Mouse (Mus musculus) forebrain, postnatal 0 days (tissue): ENCODE data around the gene Ssr1. TPM values are rescaled to one million over a fixed set of nuclear protein-coding genes. Genes with fewer than 3 reads are reported as not detected.
A peak's percentile ranks its signal among the peaks of the same experiment; 100 is the strongest.

Experiments used
- ATAC-seq: fragments of 200-750 bp; cut with Nextera tagmentation; 2 replicates; pipeline ENCODE4 v1.8.0; 2017; ENCODE audit warnings: mild to moderate bottlenecking, moderate library complexity
- DNase-seq: peaks from one replicate; pipeline ENCODE4 v3.0.0-alpha.2; 2015
- H3K27ac ChIP-seq: fragments of 300-500 bp; sonication (generic); 2 replicates; pipeline ENCODE4 v1.5.1; 2014; ENCODE audit warnings: low read depth, mild to moderate bottlenecking, antibody characterized with exemption, low read length, moderate library complexity, mixed read lengths
- H3K27me3 ChIP-seq: fragments of 300-500 bp; sonication (generic); 2 replicates; pipeline ENCODE4 v1.6.1; 2014; ENCODE audit warnings: mild to moderate bottlenecking, low read length, mixed read lengths; ENCODE audit not compliant: insufficient read depth
- H3K36me3 ChIP-seq: fragments of 300-500 bp; sonication (generic); 2 replicates; pipeline ENCODE4 v1.6.1; 2014; ENCODE audit warnings: mild to moderate bottlenecking, moderate library complexity; ENCODE audit not compliant: insufficient read depth
- H3K4me1 ChIP-seq: fragments of 300-500 bp; sonication (generic); 2 replicates; pipeline ENCODE4 v1.6.1; 2014; ENCODE audit warnings: antibody characterized with exemption; ENCODE audit not compliant: insufficient read depth
- H3K4me2 ChIP-seq: fragments of 300-500 bp; sonication (generic); 2 replicates; pipeline ENCODE4 v1.6.1; 2014; ENCODE audit warnings: low read depth, mild to moderate bottlenecking, moderate library complexity
- H3K4me3 ChIP-seq: fragments of 300-500 bp; sonication (generic); 2 replicates; pipeline ENCODE4 v1.5.1; 2014; ENCODE audit warnings: low read depth, low read length, mixed read lengths
- H3K9ac ChIP-seq: fragments of 300-500 bp; sonication (generic); 2 replicates; pipeline ENCODE4 v1.6.1; 2014; ENCODE audit warnings: mild to moderate bottlenecking
- H3K9me3 ChIP-seq: fragments of 300-500 bp; sonication (generic); 2 replicates; pipeline ENCODE4 v1.6.1; 2016; ENCODE audit warnings: low read length
- CTCF ChIP-seq: sonication (generic); IDR thresholded peaks from 2 replicates; pipeline ENCODE4 v1.5.1; 2016; ENCODE audit warnings: antibody characterized with exemption, control low read depth, low read depth
- WGBS: fragments of 180-500 bp; shearing (Covaris S2); extraction: QIAGEN DNeasy Blood & Tissue Kit; methylation state at CpG from one replicate; pipeline ENCODE4 v1.1.7; 2014; 5-methylcytosine and 5-hydroxymethylcytosine counted together
- polyA plus RNA-seq: library from polyadenylated mRNA; unstranded; fragments of >200 nt; fragmentation: Nextera tagmentation; extraction: Ambion mirVana; gene quantifications from 2 replicates; pipeline ENCODE4 v1.2.1, GENCODE M21; 2015
- total RNA-seq: library from RNA; depleted of rRNA; stranded (reverse); fragments of >200 nt; gene quantifications from 2 replicates; pipeline ENCODE4 v1.2.3, GENCODE M21; 2014

The Ssr1 gene
- total and polyA plus RNA-seq, 2 experiments from 2014 or later = 48.8 to 75.6 TPM

DNA sequence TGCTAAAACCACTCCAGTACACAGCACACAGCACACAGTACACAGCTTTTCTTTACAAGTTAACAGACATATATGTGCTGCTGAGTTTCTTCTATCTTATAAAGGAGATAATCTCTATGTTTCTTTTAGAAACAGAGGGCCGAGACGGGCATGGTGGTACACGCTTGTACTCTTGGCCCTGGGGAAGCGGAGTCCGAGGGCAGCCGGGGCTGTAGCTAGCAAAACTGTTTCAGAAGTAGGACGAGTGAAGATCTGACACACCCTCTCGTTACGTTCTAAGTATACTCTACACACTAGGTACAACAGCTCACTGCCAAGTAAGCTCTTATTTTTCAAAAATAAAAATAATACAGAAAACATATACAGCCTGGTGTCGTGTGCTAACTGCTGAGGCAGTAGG is 13.7 kb downstream of the Ssr1 start:
- DNase-seq (no peak), ATAC-seq (no peak)
- 92% methylated on average over 10 of the region's 10 CpGs for WGBS
- no peaks in the 10 kb centered on the region for H3K9me3 ChIP-seq
- H3K4me2 ChIP-seq = no peak overlapping the region
- no peak overlapping the region for H3K9ac ChIP-seq
- H3K27me3 ChIP-seq = no peaks in the 10 kb centered on the region
- no peak for TF ChIP-seq CTCF
- H3K4me3 ChIP-seq = no peak overlapping the region
- no peak overlapping the region for H3K27ac ChIP-seq
- H3K36me3 ChIP-seq = peaks cover 63% of the 10 kb centered on the region
- no peaks in the 10 kb centered on the region for H3K4me1 ChIP-seq

GRCm38 (mm10) chr13:37979506-37979905 is 14.5 kb downstream of the Ssr1 start:
- no peaks in the 10 kb centered on the region for H3K9me3 ChIP-seq
- WGBS = 96% methylated on average over 12 of the region's 12 CpGs
- peaks cover 57% of the 10 kb centered on the region for H3K36me3 ChIP-seq
- TF ChIP-seq CTCF = no peak
- no peak for DNase-seq
- no peak overlapping the region for H3K27ac ChIP-seq
- H3K4me3 ChIP-seq = no peak overlapping the region
- H3K27me3 ChIP-seq = no peaks in the 10 kb centered on the region
- H3K4me1 ChIP-seq = no peaks in the 10 kb centered on the region
- H3K9ac ChIP-seq = no peak overlapping the region
- no peak overlapping the region for H3K4me2 ChIP-seq
- ATAC-seq = no peak

DNA sequence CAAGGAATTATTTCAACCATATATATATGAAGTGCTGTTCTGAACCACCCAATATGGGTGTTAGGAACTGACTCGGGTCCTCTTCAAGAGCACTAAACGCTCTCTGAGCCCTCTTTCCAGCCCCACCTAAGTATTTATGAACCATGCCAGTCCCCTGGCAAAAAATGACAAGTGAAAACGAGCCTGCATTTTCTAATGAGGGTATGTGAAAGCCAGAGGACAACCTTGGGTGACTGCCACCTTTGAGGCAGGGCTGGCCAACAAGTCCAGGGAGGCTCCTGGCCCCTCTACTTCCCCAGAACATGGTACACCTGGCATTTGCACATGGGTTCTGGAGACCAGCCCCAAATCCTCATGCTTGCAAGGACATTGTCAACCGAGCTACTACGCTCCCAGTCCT is 19.3 kb downstream of the Ssr1 start:
- Histone ChIP-seq H3K9me3 (no peaks in the 10 kb centered on the region), H3K4me3 (no peak overlapping the region), H3K4me2 (no peak overlapping the region), H3K9ac (no peak overlapping the region), H3K27ac (no peak overlapping the region), H3K4me1 (no peaks in the 10 kb centered on the region; the same call in 1 of the 2 replicates), H3K36me3 (peaks cover 23% of the 10 kb centered on the region), H3K27me3 (no peaks in the 10 kb centered on the region)
- ATAC-seq (no peak), DNase-seq (no peak)
- TF ChIP-seq CTCF = no peak
- WGBS = 74% methylated on average over 5 of the region's 5 CpGs

GRCm38 (mm10) chr13:37974036-37974435 is 20.0 kb downstream of the Ssr1 start:
- Histone ChIP-seq H3K4me3 (no peak overlapping the region), H3K4me2 (no peak overlapping the region), H3K27me3 (no peaks in the 10 kb centered on the region), H3K36me3 (peaks cover 18% of the 10 kb centered on the region), H3K9me3 (no peaks in the 10 kb centered on the region), H3K4me1 (peaks cover 2% of the 10 kb centered on the region; the same call in 1 of the 2 replicates), H3K9ac (no peak overlapping the region), H3K27ac (no peak overlapping the region)
- DNase-seq (no peak), ATAC-seq (no peak)
- no peak for TF ChIP-seq CTCF
- WGBS = 91% methylated on average over 6 of the region's 6 CpGs

DNA sequence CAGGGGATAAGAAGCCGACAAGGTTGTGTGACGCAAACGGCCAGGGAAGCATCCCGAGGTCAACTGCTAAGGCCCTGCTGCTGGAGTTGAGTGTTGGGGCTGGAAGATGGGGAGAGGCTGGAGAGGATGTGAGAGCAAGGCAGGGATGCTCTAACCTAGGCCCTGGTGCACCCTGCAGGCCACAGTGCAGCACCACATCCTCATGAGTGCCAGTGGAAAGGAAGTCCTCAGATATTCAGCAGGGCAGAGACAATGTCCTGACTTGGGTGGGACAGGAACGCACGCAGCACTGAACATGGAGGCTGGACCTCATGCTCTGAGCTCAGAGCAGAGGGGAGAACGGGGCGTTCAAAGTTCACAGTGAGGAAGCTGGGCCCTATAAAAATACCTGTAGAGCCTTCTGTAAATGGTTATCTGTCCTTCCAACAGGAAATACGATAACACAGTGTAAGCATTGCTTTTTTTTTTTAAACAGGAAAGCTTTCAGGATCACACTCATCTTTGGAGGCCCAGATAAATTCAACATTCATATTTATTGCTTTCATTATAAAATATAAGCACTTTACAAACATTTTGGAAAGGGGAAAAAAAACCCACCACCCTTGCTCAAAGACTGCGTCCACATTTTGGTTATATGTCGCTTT is 23.0 kb downstream of the Ssr1 start:
- no peak for ATAC-seq
- Histone ChIP-seq H3K9ac (no peak overlapping the region), H3K4me2 (no peak overlapping the region), H3K27me3 (no peaks in the 10 kb centered on the region), H3K27ac (no peak overlapping the region), H3K4me3 (no peak overlapping the region), H3K9me3 (no peaks in the 10 kb centered on the region), H3K36me3 (0 out of 2 replicates have a peak, but pooled peaks cover 1% of the 10 kb centered on the region), H3K4me1 (peaks cover 3% of the 10 kb centered on the region; the same call in 1 of the 2 replicates)
- DNase-seq = no peak
- 84% methylated on average over 11 of the region's 11 CpGs for WGBS
- TF ChIP-seq CTCF = peak; percentile 31

- Histone ChIP-seq H3K4me2 (no peak overlapping the region), H3K27me3 (no peaks in the 10 kb centered on the region; the same call in 1 of the 2 replicates), H3K4me3 (no peak overlapping the region), H3K36me3 (no peaks in the 10 kb centered on the region), H3K9ac (no peak overlapping the region), H3K4me1 (peaks cover 3% of the 10 kb centered on the region; the same call in 1 of the 2 replicates), H3K9me3 (no peaks in the 10 kb centered on the region), H3K27ac (0 out of 2 replicates have a peak overlapping the region, but pooled peaks have one; percentile 16)
- peak; percentile 86 for ATAC-seq
- WGBS = 53% methylated on average over 8 of the region's 8 CpGs
- peak; percentile 85 for DNase-seq
- TF ChIP-seq CTCF = no peak
Measured at GRCm38 (mm10) chr13:37969988-37970387, 24.0 kb downstream of the Ssr1 start.

DNA sequence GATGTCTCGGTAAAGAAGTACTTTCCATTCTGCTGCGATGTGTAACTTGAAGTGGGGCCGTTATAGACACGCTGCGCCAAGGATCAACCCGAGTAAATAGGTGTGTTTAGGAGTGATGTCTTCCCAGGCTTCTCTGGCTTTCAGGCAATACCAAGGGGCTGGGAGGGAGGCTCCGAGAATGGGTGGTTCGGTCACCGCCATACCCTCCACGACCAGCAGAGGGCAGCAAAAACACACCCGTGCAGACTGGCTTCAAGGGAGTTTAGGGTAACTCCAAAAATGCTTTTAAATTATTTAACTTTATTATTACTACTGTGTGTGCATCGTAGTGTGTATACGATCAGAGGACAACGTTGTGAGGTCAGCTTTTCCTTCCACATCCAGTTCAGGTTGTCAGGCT is 24.7 kb downstream of the Ssr1 start:
- Histone ChIP-seq H3K4me1 (peaks cover 3% of the 10 kb centered on the region; the same call in 1 of the 2 replicates), H3K9ac (no peak overlapping the region), H3K27ac (no peak overlapping the region), H3K4me2 (no peak overlapping the region), H3K27me3 (no peaks in the 10 kb centered on the region; the same call in 1 of the 2 replicates), H3K36me3 (no peaks in the 10 kb centered on the region), H3K9me3 (no peaks in the 10 kb centered on the region), H3K4me3 (no peak overlapping the region)
- ATAC-seq (peak; percentile 59), DNase-seq (peak; percentile 87)
- WGBS = 12% methylated on average over 14 of the region's 14 CpGs
- TF ChIP-seq CTCF = peak; percentile 93
